Mouse (Mus musculus): ENCODE measurements around the gene Xrn1. TPM values are rescaled to one million over a fixed set of nuclear protein-coding genes. Genes with fewer than 3 reads are reported as not detected.

The Xrn1 gene
- polyA plus RNA-seq, 1 experiment, result 2.9 TPM

- no peaks in the 10 kb centered on the region for H3K36me3 ChIP-seq (ENCODE audit: control insufficient read depth, insufficient read depth)
- TF ChIP-seq REST (IDR thresholded peaks at IDR 0.05; ENCODE audit: insufficient read depth, insufficient read length) (no peak), USF1 (IDR thresholded peaks at IDR 0.05; ENCODE audit: low read depth) (no peak), CEBPB (IDR thresholded peaks at IDR 0.05; ENCODE audit: insufficient read depth, poor library complexity, severe bottlenecking) (no peak), MYOG (IDR thresholded peaks at IDR 0.05; ENCODE audit: control insufficient read depth in 1 of 3, insufficient read depth in 1 of 3, insufficient read length in 2 of 3, low read depth in 2 of 3) (no peak), MAX (IDR thresholded peaks at IDR 0.05; ENCODE audit: low read depth) (no peak), POLR2A (IDR thresholded peaks at IDR 0.05; ENCODE audit: insufficient read length, low read depth) (no peak), TCF3 (IDR thresholded peaks at IDR 0.05; ENCODE audit: insufficient read length, low read depth) (no peak)
- H3K4me3 ChIP-seq, result no peak overlapping the region
- no peaks in the 10 kb centered on the region for H3K79me2 ChIP-seq (ENCODE audit: control insufficient read depth, insufficient read depth)
- H3K4me2 ChIP-seq (ENCODE audit: low read depth), result no peak overlapping the region
- H3K27me3 ChIP-seq (ENCODE audit: control insufficient read depth, insufficient read depth, insufficient read length), result no peaks in the 10 kb centered on the region
- no peak overlapping the region for H3ac ChIP-seq (ENCODE audit: control insufficient read depth, insufficient read length)
These were observed 139.8 kb downstream of the Xrn1 start for GRCm38 (mm10) chr9:96094341-96094740.

DNA sequence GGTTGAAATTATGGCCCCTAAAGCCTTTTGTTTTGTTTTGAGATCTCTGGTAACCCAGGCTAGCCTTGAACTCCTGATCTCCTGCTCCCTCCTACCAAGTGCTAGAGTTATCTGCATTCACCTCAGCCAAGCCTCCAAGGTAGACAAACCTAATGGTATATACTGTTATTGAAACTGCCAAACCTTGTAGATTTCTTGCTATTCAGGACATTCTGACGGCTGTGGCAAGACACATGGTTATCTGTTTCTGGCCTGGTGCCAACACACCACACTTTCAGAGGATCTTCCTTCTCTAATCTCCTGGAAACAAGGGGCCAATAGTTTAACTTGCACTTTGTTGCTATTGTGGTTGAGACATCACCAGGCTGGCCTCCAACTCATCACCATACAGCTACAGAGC is 140.6 kb downstream of the Xrn1 start:
- no peak overlapping the region for H3K4me2 ChIP-seq (ENCODE audit: low read depth)
- no peak overlapping the region for H3K4me3 ChIP-seq
- no peak overlapping the region for H3ac ChIP-seq (ENCODE audit: control insufficient read depth, insufficient read length)
- no peaks in the 10 kb centered on the region for H3K27me3 ChIP-seq (ENCODE audit: control insufficient read depth, insufficient read depth, insufficient read length)
- H3K36me3 ChIP-seq (ENCODE audit: control insufficient read depth, insufficient read depth), result no peaks in the 10 kb centered on the region
- no peaks in the 10 kb centered on the region for H3K79me2 ChIP-seq (ENCODE audit: control insufficient read depth, insufficient read depth)
- TF ChIP-seq CEBPB (IDR thresholded peaks at IDR 0.05; ENCODE audit: insufficient read depth, poor library complexity, severe bottlenecking), result no peak
- TF ChIP-seq REST (IDR thresholded peaks at IDR 0.05; ENCODE audit: insufficient read depth, insufficient read length), result no peak
- no peak for TF ChIP-seq MYOG (IDR thresholded peaks at IDR 0.05; ENCODE audit: control insufficient read depth in 1 of 3, insufficient read depth in 1 of 3, insufficient read length in 2 of 3, low read depth in 2 of 3)
- TF ChIP-seq POLR2A (IDR thresholded peaks at IDR 0.05; ENCODE audit: insufficient read length, low read depth), result no peak
- TF ChIP-seq SRF (IDR thresholded peaks at IDR 0.05; ENCODE audit: control insufficient read depth, insufficient read length, low read depth), result no peak
- no peak for TF ChIP-seq MYOD1 (IDR thresholded peaks at IDR 0.05; ENCODE audit: control insufficient read depth in 1 of 3, insufficient read length in 2 of 3, low read depth in 2 of 3)
- no peak for TF ChIP-seq USF1 (IDR thresholded peaks at IDR 0.05; ENCODE audit: low read depth)
- no peak for TF ChIP-seq TCF3 (IDR thresholded peaks at IDR 0.05; ENCODE audit: insufficient read length, low read depth)
- no peak for TF ChIP-seq E2F4 (IDR thresholded peaks at IDR 0.05; ENCODE audit: insufficient read depth)
- no peak for TF ChIP-seq MAX (IDR thresholded peaks at IDR 0.05; ENCODE audit: low read depth)
- no peak for TF ChIP-seq POLR2AphosphoS2 (IDR thresholded peaks at IDR 0.05; ENCODE audit: insufficient read length, low read depth)
- no peak for TF ChIP-seq TCF12 (IDR thresholded peaks at IDR 0.05; ENCODE audit: insufficient read depth, poor library complexity, severe bottlenecking)

DNA sequence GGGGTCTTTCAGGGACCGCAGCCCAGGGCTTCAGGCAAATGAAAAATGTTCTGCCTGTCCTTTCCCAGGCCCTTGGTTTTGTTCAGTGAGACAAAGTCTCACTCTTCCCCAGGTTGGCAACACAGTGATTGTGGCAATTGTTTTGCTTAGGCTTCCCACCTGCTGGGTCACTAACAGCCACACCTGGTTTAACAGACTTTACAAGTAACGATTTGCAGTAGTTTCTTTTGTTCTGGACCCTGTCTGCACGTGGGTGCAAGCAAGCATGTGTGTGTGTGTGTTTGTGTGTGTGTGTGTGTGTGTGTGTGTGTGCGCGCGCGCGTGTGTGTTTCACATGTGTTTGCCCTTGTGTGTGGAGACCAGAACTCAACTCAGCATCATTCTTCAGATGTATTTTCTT is 148.3 kb downstream of the Xrn1 start:
- TF ChIP-seq USF1 (IDR thresholded peaks at IDR 0.05; ENCODE audit: low read depth) (no peak), TCF3 (IDR thresholded peaks at IDR 0.05; ENCODE audit: insufficient read length, low read depth) (no peak), MAX (IDR thresholded peaks at IDR 0.05; ENCODE audit: low read depth) (no peak), REST (IDR thresholded peaks at IDR 0.05; ENCODE audit: insufficient read depth, insufficient read length) (no peak), POLR2AphosphoS2 (IDR thresholded peaks at IDR 0.05; ENCODE audit: insufficient read length, low read depth) (no peak), SRF (IDR thresholded peaks at IDR 0.05; ENCODE audit: control insufficient read depth, insufficient read length, low read depth) (no peak), MYOD1 (IDR thresholded peaks at IDR 0.05; ENCODE audit: control insufficient read depth in 1 of 3, insufficient read length in 2 of 3, low read depth in 2 of 3) (no peak), POLR2A (IDR thresholded peaks at IDR 0.05; ENCODE audit: insufficient read length, low read depth) (no peak), E2F4 (IDR thresholded peaks at IDR 0.05; ENCODE audit: insufficient read depth) (no peak), CEBPB (IDR thresholded peaks at IDR 0.05; ENCODE audit: insufficient read depth, poor library complexity, severe bottlenecking) (no peak), TCF12 (IDR thresholded peaks at IDR 0.05; ENCODE audit: insufficient read depth, poor library complexity, severe bottlenecking) (no peak), MYOG (IDR thresholded peaks at IDR 0.05; ENCODE audit: control insufficient read depth in 1 of 3, insufficient read depth in 1 of 3, insufficient read length in 2 of 3, low read depth in 2 of 3) (no peak)
- Histone ChIP-seq H3K4me3 (no peak overlapping the region), H3K27me3 (ENCODE audit: control insufficient read depth, insufficient read depth, insufficient read length) (no peaks in the 10 kb centered on the region), H3K36me3 (ENCODE audit: control insufficient read depth, insufficient read depth) (no peaks in the 10 kb centered on the region), H3K4me2 (ENCODE audit: low read depth) (no peak overlapping the region), H3ac (ENCODE audit: control insufficient read depth, insufficient read length) (no peak overlapping the region), H3K79me2 (ENCODE audit: control insufficient read depth, insufficient read depth) (no peaks in the 10 kb centered on the region)

Other genes starting within 250 kb of the Xrn1 start
- gene Trpc1, start 204.4 kb upstream of the Xrn1 start, polyA plus RNA-seq (2012; fragmentation: generic; extraction: Trizol), result 0.96 TPM
- not detected for gene Pls1, start 109.4 kb upstream of the Xrn1 start, polyA plus RNA-seq (2012; fragmentation: generic; extraction: Trizol)
- gene Atr, start 97.2 kb upstream of the Xrn1 start, polyA plus RNA-seq (2012; fragmentation: generic; extraction: Trizol), result 1.7 TPM
- gene Gk5, start 164.6 kb downstream of the Xrn1 start, polyA plus RNA-seq (2012; fragmentation: generic; extraction: Trizol), result 0.82 TPM
- 5.6 TPM for gene Tfdp2, start 241.5 kb downstream of the Xrn1 start, polyA plus RNA-seq (2012; fragmentation: generic; extraction: Trizol)